ENCODE assay signal across 12 mouse cellular contexts in the genomic region with DNA sequence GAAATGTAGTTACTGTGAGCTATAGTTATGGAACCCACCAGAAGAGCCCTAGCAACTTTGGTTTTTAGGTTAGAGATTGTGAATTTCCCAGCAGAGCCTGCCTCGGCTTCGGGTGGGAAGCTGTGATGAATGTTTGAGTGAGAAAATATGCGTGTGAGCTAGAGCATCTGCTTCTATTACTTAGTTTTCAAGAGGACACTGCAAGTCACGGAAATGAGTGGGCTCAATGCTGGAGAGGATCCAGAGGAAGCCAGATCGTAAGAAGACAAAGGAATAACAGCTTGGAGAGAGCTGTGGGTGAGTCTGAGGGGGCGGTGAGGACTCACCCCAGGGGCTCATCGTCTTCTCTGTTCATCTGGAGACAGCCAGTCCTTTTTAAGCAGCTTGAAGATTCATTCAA.
A peak's percentile ranks its signal among the peaks of the same experiment; 100 is the strongest.
DNase-seq lines count a peak whose midpoint lies in the region; ATAC-seq lines count a peak whose summit lies in the region.
"Had no signal": no experiment of that assay in that cellular context is flagged by ENCODE, and none has a peak within 500 bp of the region (broad histone marks: within the 10 kb centered on the region; RNA-seq: fewer than 3 reads in every experiment).

No protein-coding gene starts in this region.

- H3K9me3 ChIP-seq in kidney, embryonic 15.5 days (replicated peaks): no peaks in the 10 kb centered on the region
- H3K9me3 ChIP-seq in midbrain, embryonic 15.5 days: no peaks in the 10 kb centered on the region
- H3K9me3 ChIP-seq: forebrain, embryonic 10.5 days; liver, embryonic 15.5 days had no signal

- no peak overlapping the region for H3K4me3 ChIP-seq in kidney, embryonic 15.5 days (replicated peaks)
- no peak overlapping the region for H3K4me3 ChIP-seq in midbrain, embryonic 15.5 days
- H3K4me3 ChIP-seq: forebrain, embryonic 10.5 days; liver, embryonic 15.5 days had no signal

- no peaks in the 10 kb centered on the region for H3K27me3 ChIP-seq in kidney, embryonic 15.5 days
- H3K27me3 ChIP-seq in midbrain, embryonic 15.5 days (replicated peaks): no peaks in the 10 kb centered on the region
- H3K27me3 ChIP-seq: liver, embryonic 15.5 days had no signal

- no peak for ATAC-seq in kidney, embryonic 15.5 days (replicated peaks; ENCODE audit: low FRiP score)
- no peak for ATAC-seq in midbrain, embryonic 15.5 days (replicated peaks)
- ATAC-seq: CD4-positive, CD25-positive, alpha-beta regulatory T cell, adult 4 months; midbrain, embryonic 16.5 days had no signal

- no peak overlapping the region for H3K4me2 ChIP-seq in kidney, embryonic 15.5 days
- H3K4me2 ChIP-seq in midbrain, embryonic 15.5 days: no peak overlapping the region
- H3K4me2 ChIP-seq: liver, embryonic 15.5 days had no signal

- 62% methylated on average over 7 of the region's 7 CpGs for WGBS in kidney, embryonic 15.5 days
- 74% methylated on average over 7 of the region's 7 CpGs for WGBS in midbrain, embryonic 15.5 days

- no peaks in the 10 kb centered on the region for H3K4me1 ChIP-seq in kidney, embryonic 15.5 days
- no peaks in the 10 kb centered on the region for H3K4me1 ChIP-seq in midbrain, embryonic 15.5 days
- H3K4me1 ChIP-seq: forebrain, embryonic 10.5 days; liver, embryonic 15.5 days had no signal

- DNase-seq in kidney, postnatal 4 days: peak; percentile 3 to 9
- peak; percentile 94 to 95 for DNase-seq in frontal cortex, adult 2 months (ENCODE audit: extremely low spot score in 1 of 2, low spot score in 1 of 2)
- peak; percentile 46 to 73 for DNase-seq in layer of hippocampus, postnatal 14 days (ENCODE audit: low spot score in 2 of 2)
- DNase-seq in right cerebral cortex, postnatal 10 days (ENCODE audit: low spot score in 2 of 2): peak; percentile 73 to 87
- DNase-seq in thymus, postnatal 36 days: no peak
- DNase-seq: kidney, postnatal 14 days had no signal

- H3K36me3 ChIP-seq in kidney, embryonic 15.5 days: no peaks in the 10 kb centered on the region
- no peaks in the 10 kb centered on the region for H3K36me3 ChIP-seq in midbrain, embryonic 15.5 days (replicated peaks)
- H3K36me3 ChIP-seq: forebrain, embryonic 10.5 days; liver, embryonic 15.5 days had no signal

- no peak overlapping the region for H3K9ac ChIP-seq in kidney, embryonic 15.5 days
- H3K9ac ChIP-seq in midbrain, embryonic 15.5 days: no peak overlapping the region
- H3K9ac ChIP-seq: liver, embryonic 15.5 days had no signal

- H3K27ac ChIP-seq in kidney, embryonic 15.5 days: no peak overlapping the region
- no peak overlapping the region for H3K27ac ChIP-seq in midbrain, embryonic 15.5 days
- H3K27ac ChIP-seq: forebrain, embryonic 10.5 days; liver, embryonic 15.5 days had no signal

Comparison
In these comparisons a context has a peak if more than half of its experiments do, and no peak if none do; other contexts are left out.
1. DNase-seq: peak in kidney, postnatal 4 days (2 of 2), frontal cortex, adult 2 months (2 of 2), layer of hippocampus, postnatal 14 days (2 of 2) and right cerebral cortex, postnatal 10 days (2 of 2); none in thymus, postnatal 36 days (0 of 2).